Mouse (Mus musculus): ENCODE data around the gene Napa. TPM values are rescaled to one million over a fixed set of nuclear protein-coding genes. Genes with fewer than 3 reads are reported as not detected.

Napa gene
- total RNA-seq, 1 experiment from 2014 or later, result 137 TPM

- no peak for DNase-seq
Measured at GRCm38 (mm10) chr7:16132161-16132581, 33.9 kb downstream of the Napa start.

- no peak for DNase-seq
Measured at GRCm38 (mm10) chr7:16132926-16133325, 34.7 kb downstream of the Napa start.

- no peak for DNase-seq
Measured at GRCm38 (mm10) chr7:16133691-16134090, 35.4 kb downstream of the Napa start.

GRCm38 (mm10) chr7:16134951-16135392 is 36.7 kb downstream of the Napa start:
- DNase-seq, result no peak

- no peak for DNase-seq
Measured at GRCm38 (mm10) chr7:16146489-16147410, 48.5 kb downstream of the Napa start.

- DNase-seq, result peak; percentile 76
Measured at GRCm38 (mm10) chr7:16147643-16148042, 49.4 kb downstream of the Napa start.

GRCm38 (mm10) chr7:16149241-16149640 is 51.0 kb downstream of the Napa start:
- no peak for DNase-seq

- DNase-seq, result no peak
Measured at GRCm38 (mm10) chr7:16150191-16151145, 52.2 kb downstream of the Napa start.

- peak; percentile 50 for DNase-seq
Measured at GRCm38 (mm10) chr7:16153522-16153921, 55.3 kb downstream of the Napa start.

GRCm38 (mm10) chr7:16155132-16155872 is 57.0 kb downstream of the Napa start:
- DNase-seq, result no peak

- no peak for DNase-seq
Measured at GRCm38 (mm10) chr7:16156105-16156714, 58.0 kb downstream of the Napa start.

- no peak for DNase-seq
Measured at GRCm38 (mm10) chr7:16158735-16159134, 60.5 kb downstream of the Napa start.

GRCm38 (mm10) chr7:16160702-16161101 is 62.4 kb downstream of the Napa start:
- DNase-seq, result no peak

- no peak for DNase-seq
Measured at GRCm38 (mm10) chr7:16161302-16161701, 63.0 kb downstream of the Napa start.

- DNase-seq, result no peak
Measured at GRCm38 (mm10) chr7:16162036-16162435, 63.8 kb downstream of the Napa start.

Other genes with a start within 250 kb of the Napa start
- not detected in 2 replicates for gene Crx, start 218.5 kb upstream of the Napa start, total RNA-seq (2021)
- not detected in 2 replicates for gene Crxos, start 215.8 kb upstream of the Napa start, total RNA-seq (2021)
- gene Selenow, start 176.1 kb upstream of the Napa start, total RNA-seq (2021), result 156 and 160 TPM in 2 replicates
- 174 TPM in 2 replicates for gene Nop53, start 152.4 kb upstream of the Napa start, total RNA-seq (2021)
- 38.3 and 41.0 TPM in 2 replicates for gene Ehd2, start 130.9 kb upstream of the Napa start, total RNA-seq (2021)
- gene Bicra, start 50.5 kb upstream of the Napa start, total RNA-seq (2021), result 14.0 and 22.5 TPM in 2 replicates
- 0.21 TPM in 1 of 2 replicates, not detected in the other for gene Zfp541, start 36.6 kb upstream of the Napa start, total RNA-seq (2021)
- gene Kptn, start 21.4 kb downstream of the Napa start, total RNA-seq (2021), result 20.4 and 26.7 TPM in 2 replicates
- 2.8 and 3.3 TPM in 2 replicates for gene Slc8a2, start 31.4 kb downstream of the Napa start, total RNA-seq (2021)
- 10.9 and 12.9 TPM in 2 replicates for gene Meis3, start 76.6 kb downstream of the Napa start, total RNA-seq (2021)
- 14.1 and 20.3 TPM in 2 replicates for gene Dhx34, start 123.6 kb downstream of the Napa start, total RNA-seq (2021)
- gene C5ar2, start 145.7 kb downstream of the Napa start, total RNA-seq (2021), result 0.24 TPM in 1 of 2 replicates, not detected in the other
- 2.0 and 3.2 TPM in 2 replicates for gene C5ar1, start 161.1 kb downstream of the Napa start, total RNA-seq (2021)
- 15.6 and 26.0 TPM in 2 replicates for gene Inafm1, start 175.2 kb downstream of the Napa start, total RNA-seq (2021)
- 83.5 and 93.6 TPM in 2 replicates for gene Ccdc9, start 188.3 kb downstream of the Napa start, total RNA-seq (2021)
- gene Bbc3, start 209.9 kb downstream of the Napa start, total RNA-seq (2021), result 6.8 and 11.5 TPM in 2 replicates